Mouse (Mus musculus) heart, embryonic 15.5 days (tissue): ENCODE data around the gene Vmn1r41. TPM values are rescaled to one million over a fixed set of nuclear protein-coding genes. Genes with fewer than 3 reads are reported as not detected.

Experiments
- ATAC-seq: fragments of 200-750 bp; cut with Nextera tagmentation; replicated peaks from 2 replicates; pipeline ENCODE4 v1.8.0; 2017; ENCODE audit warnings: low read depth, moderate TSS enrichment; ENCODE audit not compliant: insufficient number of reproducible peaks, insufficient read depth, low FRiP score
- H3K27ac ChIP-seq: fragments of 300-500 bp; sonication (generic); 2 replicates; pipeline ENCODE4 v1.5.1; 2015; ENCODE audit warnings: mild to moderate bottlenecking, inconsistent platforms
- H3K27me3 ChIP-seq: fragments of 300-500 bp; sonication (generic); 2 replicates; pipeline ENCODE4 v1.6.1; 2015; ENCODE audit warnings: inconsistent platforms
- H3K36me3 ChIP-seq: fragments of 300-500 bp; sonication (generic); 2 replicates; pipeline ENCODE4 v1.6.1; 2015; ENCODE audit warnings: mild to moderate bottlenecking, inconsistent platforms
- H3K4me1 ChIP-seq: fragments of 300-500 bp; sonication (generic); replicated peaks from 2 replicates; pipeline ENCODE4 v1.6.1; 2015; ENCODE audit warnings: inconsistent platforms
- H3K4me2 ChIP-seq: fragments of 300-500 bp; sonication (generic); 2 replicates; pipeline ENCODE4 v1.6.1; 2015; ENCODE audit warnings: inconsistent platforms, mild to moderate bottlenecking, moderate library complexity
- H3K4me3 ChIP-seq: fragments of 300-500 bp; sonication (generic); 2 replicates; pipeline ENCODE4 v1.5.1; 2015; ENCODE audit warnings: mild to moderate bottlenecking, inconsistent platforms
- H3K9ac ChIP-seq: fragments of 300-500 bp; sonication (generic); 2 replicates; pipeline ENCODE4 v1.6.1; 2015; ENCODE audit warnings: mild to moderate bottlenecking, inconsistent platforms
- H3K9me3 ChIP-seq: fragments of 300-500 bp; sonication (generic); replicated peaks from 2 replicates; pipeline ENCODE4 v1.6.1; 2016; ENCODE audit warnings: inconsistent platforms
- WGBS: fragments of 180-500 bp; shearing (Covaris S2); methylation state at CpG from one replicate; pipeline ENCODE4 v1.1.7; 2015; ENCODE audit warnings: mixed read lengths; 5-methylcytosine and 5-hydroxymethylcytosine counted together
- polyA plus RNA-seq: library from polyadenylated mRNA; unstranded; fragments of >200 nt; fragmentation: Nextera tagmentation; extraction: Ambion mirVana; gene quantifications from 2 replicates; pipeline ENCODE4 v1.2.1, GENCODE M21; 2015

Gene Vmn1r41
- not detected in 2 replicates for polyA plus RNA-seq

DNA sequence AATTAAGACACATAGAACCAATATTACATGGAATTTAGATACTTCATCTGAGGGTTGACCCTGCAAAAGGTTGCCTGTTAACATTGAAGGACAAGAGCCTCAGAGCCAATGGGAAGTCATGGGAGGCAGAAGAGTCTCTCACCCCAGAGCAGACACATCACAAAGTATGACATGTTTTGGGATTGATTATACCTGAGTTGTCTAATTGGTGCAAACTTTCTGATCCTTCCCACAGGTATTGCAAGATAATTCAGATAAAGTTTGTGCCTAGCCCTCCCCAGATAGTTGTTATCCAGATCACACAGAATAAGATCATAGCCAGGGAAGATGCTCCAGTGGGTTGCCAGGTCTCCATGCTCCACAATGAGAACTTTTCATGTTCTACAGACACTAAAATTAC lies at the start of gene Vmn1r41:
Gene Vmn1r41, plus strand, starts transcription at position 301 of the 400 bp plus-strand sequence.
- Histone ChIP-seq H3K4me1 (no peaks in the 10 kb centered on the region), H3K27me3 (no peaks in the 10 kb centered on the region), H3K4me3 (no peak within 1 kb of the TSS), H3K9ac (no peak within 1 kb of the TSS), H3K27ac (no peak within 1 kb of the TSS), H3K36me3 (no peaks in the 10 kb centered on the region), H3K9me3 (0 out of 2 replicates have a peak, but pooled peaks cover 4% of the 10 kb centered on the region), H3K4me2 (no peak within 1 kb of the TSS)
- ATAC-seq: no peak

DNA sequence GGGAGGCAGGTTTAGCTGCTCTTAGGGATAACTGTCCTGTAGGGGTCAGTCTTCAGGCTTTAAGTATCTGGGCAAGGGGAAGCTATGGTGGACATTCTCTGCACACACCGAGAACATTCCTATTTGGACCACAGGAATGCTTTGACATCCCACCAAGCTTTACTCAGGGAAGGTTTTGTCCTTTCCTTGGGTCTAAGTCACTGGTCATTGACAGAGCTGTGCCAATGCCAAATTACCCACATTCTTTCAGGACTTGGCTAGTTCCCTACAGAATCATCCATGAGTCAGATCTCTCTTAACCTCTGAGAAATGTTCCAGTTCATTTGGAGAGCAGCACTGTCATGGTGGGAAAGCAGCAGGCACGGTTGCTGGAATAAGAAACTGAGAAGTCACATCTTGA lies 33.9 kb upstream of the Vmn1r41 start:
- no peak for ATAC-seq
- no peaks in the 10 kb centered on the region for H3K4me1 ChIP-seq
- H3K36me3 ChIP-seq: no peaks in the 10 kb centered on the region
- no peak overlapping the region for H3K27ac ChIP-seq
- no peaks in the 10 kb centered on the region for H3K9me3 ChIP-seq
- H3K4me2 ChIP-seq: no peak overlapping the region
- no peak overlapping the region for H3K4me3 ChIP-seq
- H3K27me3 ChIP-seq: no peaks in the 10 kb centered on the region
- 63% methylated on average over 2 of the region's 2 CpGs for WGBS
- H3K9ac ChIP-seq: no peak overlapping the region

DNA sequence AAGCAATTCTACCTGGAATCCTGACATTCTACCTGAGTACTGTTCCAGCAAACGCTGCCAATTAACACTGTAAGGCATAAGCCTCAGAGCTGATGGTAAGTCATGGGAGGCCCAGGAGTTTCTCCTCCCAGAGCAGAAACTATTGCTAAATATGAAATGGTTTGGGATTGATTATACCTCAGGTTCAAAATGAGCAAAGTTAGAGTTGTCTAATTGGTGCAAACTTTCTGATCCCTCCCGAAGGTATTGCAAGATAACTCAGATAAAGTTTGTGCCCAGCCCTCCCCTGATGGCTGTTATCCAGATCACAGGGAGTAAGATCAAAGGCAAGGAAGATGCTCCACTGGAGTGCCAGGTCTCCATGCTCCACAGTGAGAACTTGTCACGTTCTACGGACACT lies 33.3 kb upstream of the Vmn1r41 start, which contains the start of gene Vmn1r40:
Gene Vmn1r40, plus strand, starts transcription at position 301 of the 400 bp plus-strand sequence.
- Histone ChIP-seq H3K4me2 (no peak within 1 kb of the TSS), H3K4me1 (no peaks in the 10 kb centered on the region), H3K36me3 (no peaks in the 10 kb centered on the region), H3K27ac (no peak within 1 kb of the TSS), H3K9ac (no peak within 1 kb of the TSS), H3K27me3 (no peaks in the 10 kb centered on the region), H3K9me3 (no peaks in the 10 kb centered on the region), H3K4me3 (no peak within 1 kb of the TSS)
- WGBS: 70% methylated on average over 4 of the region's 4 CpGs
- no peak for ATAC-seq

DNA sequence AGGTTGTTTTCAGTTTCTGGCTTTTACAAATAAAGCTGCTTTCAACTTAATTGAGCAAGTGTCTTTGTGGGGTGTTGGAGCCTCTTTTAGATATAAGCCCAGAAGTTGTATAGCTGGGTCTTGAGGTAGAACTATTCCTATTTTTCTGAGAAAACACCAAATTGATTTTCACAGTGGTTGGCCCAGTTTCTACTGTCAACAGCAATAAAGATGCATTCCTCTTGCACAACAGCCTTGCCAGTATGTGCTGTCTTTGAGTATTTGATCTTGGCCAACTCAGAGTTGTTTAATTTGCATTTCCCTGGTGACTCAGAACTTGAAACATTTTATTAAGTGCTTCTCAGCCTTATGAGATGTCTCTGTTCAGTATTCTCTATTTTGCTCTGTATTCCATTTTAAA lies 22.5 kb upstream of the Vmn1r41 start:
- no peaks in the 10 kb centered on the region for H3K9me3 ChIP-seq
- H3K4me3 ChIP-seq: no peak overlapping the region
- ATAC-seq: no peak
- no peaks in the 10 kb centered on the region for H3K4me1 ChIP-seq
- H3K27me3 ChIP-seq: no peaks in the 10 kb centered on the region
- no peak overlapping the region for H3K27ac ChIP-seq
- no peak overlapping the region for H3K9ac ChIP-seq
- no peak overlapping the region for H3K4me2 ChIP-seq
- H3K36me3 ChIP-seq: no peaks in the 10 kb centered on the region

DNA sequence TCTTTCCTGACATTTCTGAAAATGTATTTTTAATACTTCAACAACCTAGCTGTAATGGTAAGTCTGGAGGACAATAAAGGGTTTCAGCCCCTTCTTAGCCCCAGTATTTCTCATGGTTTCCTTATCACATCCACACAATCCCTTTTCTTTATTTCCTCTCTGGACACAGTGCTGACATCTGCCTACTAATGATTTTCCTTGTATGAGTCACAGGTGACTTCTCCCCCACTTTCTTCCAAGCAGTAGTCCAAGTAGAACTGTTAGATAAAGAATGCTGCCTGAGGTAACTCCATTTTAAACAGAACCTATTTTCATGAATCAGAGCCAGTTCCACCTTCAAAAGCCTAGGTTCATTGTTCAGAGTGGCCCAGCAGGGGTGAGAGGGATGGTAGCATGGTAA lies 2.2 kb downstream of the Vmn1r41 start:
- Histone ChIP-seq H3K9ac (no peak overlapping the region), H3K36me3 (no peaks in the 10 kb centered on the region), H3K4me3 (no peak overlapping the region), H3K4me2 (no peak overlapping the region), H3K27ac (no peak overlapping the region), H3K27me3 (no peaks in the 10 kb centered on the region), H3K4me1 (no peaks in the 10 kb centered on the region), H3K9me3 (0 out of 2 replicates have a peak, but pooled peaks cover 4% of the 10 kb centered on the region)
- ATAC-seq: no peak

DNA sequence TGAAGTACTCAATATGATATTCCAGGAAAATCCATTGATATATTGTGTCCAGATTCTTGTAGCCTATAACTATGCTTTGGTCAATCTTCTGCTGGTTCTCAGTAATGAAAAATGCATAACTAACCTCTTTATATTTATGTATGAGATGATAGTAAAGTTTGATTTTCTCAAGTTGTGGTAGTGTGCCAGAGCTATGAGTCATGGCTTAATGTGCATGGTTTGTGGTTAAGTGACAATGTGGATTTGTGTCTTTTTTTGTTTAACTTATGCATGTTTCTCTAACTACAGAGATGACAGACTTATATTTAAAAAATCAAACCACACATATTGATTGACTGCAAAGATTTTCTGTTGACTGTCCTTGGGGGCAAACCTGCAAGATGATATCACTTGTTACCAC lies 49.7 kb downstream of the Vmn1r41 start:
- no peak for ATAC-seq
- H3K27ac ChIP-seq: no peak overlapping the region
- no peaks in the 10 kb centered on the region for H3K27me3 ChIP-seq
- no peaks in the 10 kb centered on the region for H3K9me3 ChIP-seq
- H3K4me1 ChIP-seq: no peaks in the 10 kb centered on the region
- no peak overlapping the region for H3K4me3 ChIP-seq
- H3K36me3 ChIP-seq: no peaks in the 10 kb centered on the region
- no peak overlapping the region for H3K9ac ChIP-seq
- H3K4me2 ChIP-seq: no peak overlapping the region

Other genes starting within 250 kb of the Vmn1r41 start
- gene Chchd6, start 145.1 kb upstream of the Vmn1r41 start, polyA plus RNA-seq: 43.7 and 50.7 TPM in 2 replicates
- 12.9 and 14.1 TPM in 2 replicates for gene Txnrd3, start 96.8 kb upstream of the Vmn1r41 start, polyA plus RNA-seq
- gene Vmn1r40, start 33.2 kb upstream of the Vmn1r41 start, polyA plus RNA-seq: not detected in 2 replicates
- not detected in 2 replicates for gene Vmn1r42, start 135.6 kb downstream of the Vmn1r41 start, polyA plus RNA-seq
- gene Vmn1r43, start 135.6 kb downstream of the Vmn1r41 start, polyA plus RNA-seq: 0.01 TPM in 1 of 2 replicates, not detected in the other
- not detected in 2 replicates for gene Vmn1r44, start 142.9 kb downstream of the Vmn1r41 start, polyA plus RNA-seq
- not detected in 2 replicates for gene Vmn1r45, start 199.8 kb downstream of the Vmn1r41 start, polyA plus RNA-seq
- not detected in 2 replicates for gene Vmn1r46, start 228.5 kb downstream of the Vmn1r41 start, polyA plus RNA-seq